Mouse (Mus musculus) hindbrain, postnatal 0 days (tissue): ENCODE results near the gene Bdh1. TPM values are rescaled to one million over a fixed set of nuclear protein-coding genes. Genes with fewer than 3 reads are reported as not detected.

Source experiments
- ATAC-seq: fragments of 200-750 bp; cut with Nextera tagmentation; 2 replicates; pipeline ENCODE4 v1.8.0; 2017; ENCODE audit warnings: mild to moderate bottlenecking, moderate TSS enrichment, moderate library complexity
- DNase-seq: peaks from one replicate; pipeline ENCODE4 v3.0.0-alpha.2; 2015; ENCODE audit warnings: low spot score
- H3K27ac ChIP-seq: fragments of 300-500 bp; sonication (generic); 2 replicates; pipeline ENCODE4 v1.5.1; 2014; ENCODE audit warnings: mild to moderate bottlenecking
- H3K27me3 ChIP-seq: fragments of 300-500 bp; sonication (generic); 2 replicates; pipeline ENCODE4 v1.6.1; 2014; ENCODE audit warnings: low read length, mixed read lengths; ENCODE audit not compliant: insufficient read depth
- H3K36me3 ChIP-seq: fragments of 300-500 bp; sonication (generic); 2 replicates; pipeline ENCODE4 v1.6.1; 2014; ENCODE audit warnings: low read length, mixed read lengths; ENCODE audit not compliant: insufficient read depth
- H3K4me1 ChIP-seq: fragments of 300-500 bp; sonication (generic); 2 replicates; pipeline ENCODE4 v1.6.1; 2014; ENCODE audit warnings: antibody characterized with exemption, low read length, mixed read lengths; ENCODE audit not compliant: insufficient read depth
- H3K4me2 ChIP-seq: fragments of 300-500 bp; sonication (generic); 2 replicates; pipeline ENCODE4 v1.6.1; 2014; ENCODE audit warnings: low read depth, mild to moderate bottlenecking, low read length, moderate library complexity, mixed read lengths
- H3K4me3 ChIP-seq: fragments of 300-500 bp; sonication (generic); 2 replicates; pipeline ENCODE4 v1.5.1; 2014; ENCODE audit warnings: low read length
- H3K9ac ChIP-seq: fragments of 300-500 bp; sonication (generic); replicated peaks from 2 replicates; pipeline ENCODE4 v1.6.1; 2014; ENCODE audit warnings: mild to moderate bottlenecking, low read length, moderate library complexity, mixed read lengths
- H3K9me3 ChIP-seq: fragments of 300-500 bp; sonication (generic); 2 replicates; pipeline ENCODE4 v1.6.1; 2016; ENCODE audit warnings: low read length, mixed read lengths
- CTCF ChIP-seq: IDR thresholded peaks from 2 replicates; pipeline ENCODE4 v1.5.1; 2016; ENCODE audit warnings: antibody characterized with exemption, control low read depth, low read depth
- WGBS: fragments of 180-500 bp; shearing (Covaris S2); extraction: QIAGEN DNeasy Blood & Tissue Kit; methylation state at CpG from one replicate; pipeline ENCODE4 v1.1.7; 2014; 5-methylcytosine and 5-hydroxymethylcytosine counted together
- polyA plus RNA-seq: library from polyadenylated mRNA; unstranded; fragments of >200 nt; fragmentation: Nextera tagmentation; extraction: Ambion mirVana; gene quantifications from 2 replicates; pipeline ENCODE4 v1.2.1, GENCODE M21; 2015
- total RNA-seq: library from RNA; depleted of rRNA; stranded (reverse); fragments of >200 nt; gene quantifications from 2 replicates; pipeline ENCODE4 v1.2.3, GENCODE M21; 2014; rRNA removed

The Bdh1 gene
- total and polyA plus RNA-seq, 2 experiments from 2014 or later: 102 to 137 TPM

GRCm38 (mm10) chr16:31507457-31507755, 85.3 kb downstream of the Bdh1 start:
- Histone ChIP-seq H3K9me3 (no peaks in the 10 kb centered on the region), H3K36me3 (no peaks in the 10 kb centered on the region), H3K27ac (no peak overlapping the region), H3K27me3 (no peaks in the 10 kb centered on the region), H3K4me3 (no peak overlapping the region), H3K4me1 (peaks cover 10% of the 10 kb centered on the region; the same call in 1 of the 2 replicates), H3K4me2 (no peak overlapping the region), H3K9ac (no peak overlapping the region)
- WGBS: 40% methylated on average over 6 of the region's 6 CpGs
- DNase-seq: no peak
- ATAC-seq: peak; percentile 30; the same call in 1 of the 2 replicates
- no peak for TF ChIP-seq CTCF

- Histone ChIP-seq H3K36me3 (no peaks in the 10 kb centered on the region), H3K4me2 (no peak overlapping the region), H3K9ac (no peak overlapping the region), H3K27me3 (no peaks in the 10 kb centered on the region), H3K4me1 (peaks cover 10% of the 10 kb centered on the region; the same call in 1 of the 2 replicates), H3K27ac (no peak overlapping the region), H3K9me3 (no peaks in the 10 kb centered on the region), H3K4me3 (no peak overlapping the region)
- ATAC-seq (no peak), DNase-seq (no peak)
- no peak for TF ChIP-seq CTCF
- 32% methylated on average over 14 of the region's 14 CpGs for WGBS
These were observed 85.9 kb downstream of the Bdh1 start for GRCm38 (mm10) chr16:31507794-31508526.

Other genes starting within 250 kb of the Bdh1 start
- 22.3 and 23.4 TPM in 2 replicates for gene Acap2, start 221.0 kb upstream of the Bdh1 start, total RNA-seq
- gene Acap2, start 221.0 kb upstream of the Bdh1 start, polyA plus RNA-seq: 11.9 and 12.3 TPM in 2 replicates
- gene Ppp1r2, start 147.0 kb upstream of the Bdh1 start, total RNA-seq: 53.4 and 59.6 TPM in 2 replicates
- 104 TPM in 2 replicates for gene Ppp1r2, start 147.0 kb upstream of the Bdh1 start, polyA plus RNA-seq
- 48.1 and 68.5 TPM in 2 replicates for gene Apod, start 107.5 kb upstream of the Bdh1 start, total RNA-seq
- 293 and 295 TPM in 2 replicates for gene Apod, start 107.5 kb upstream of the Bdh1 start, polyA plus RNA-seq
- gene Dlg1, start 241.2 kb downstream of the Bdh1 start, total RNA-seq: 21.3 and 22.7 TPM in 2 replicates
- 11.3 and 11.4 TPM in 2 replicates for gene Dlg1, start 241.2 kb downstream of the Bdh1 start, polyA plus RNA-seq